Mouse (Mus musculus) induced T-regulatory cell, adult 2 months (primary cell): ENCODE results near the gene Rbpjl.

Experiments
- DNase-seq: peaks from one replicate; pipeline ENCODE4 v3.0.0-alpha.2; 2012; ENCODE audit warnings: low read depth

The Rbpjl gene

DNA sequence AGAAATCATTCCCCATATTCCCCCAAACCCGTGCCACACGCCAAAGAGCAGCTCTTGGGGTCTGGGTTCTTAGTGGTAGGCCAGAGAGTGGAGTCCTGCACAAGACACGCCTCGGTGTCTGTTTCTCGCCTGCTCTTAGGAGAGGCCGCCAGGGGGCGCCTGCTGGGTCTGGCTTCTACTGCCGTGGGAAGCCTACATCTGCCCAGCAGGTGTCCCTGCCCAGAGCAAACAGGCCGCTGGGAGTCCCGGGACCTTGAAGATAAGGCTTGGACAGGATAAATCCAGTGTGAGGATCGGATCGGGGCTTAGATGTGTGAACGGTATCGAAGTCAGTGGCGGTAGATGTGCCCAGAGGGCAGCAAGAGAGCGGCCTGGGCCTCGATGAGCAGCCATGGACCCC, at the start of gene Rbpjl:
Rbpjl (plus strand) TSS at position 236 of the 400 bp plus-strand sequence.
- DNase-seq = peak; percentile 79

DNA sequence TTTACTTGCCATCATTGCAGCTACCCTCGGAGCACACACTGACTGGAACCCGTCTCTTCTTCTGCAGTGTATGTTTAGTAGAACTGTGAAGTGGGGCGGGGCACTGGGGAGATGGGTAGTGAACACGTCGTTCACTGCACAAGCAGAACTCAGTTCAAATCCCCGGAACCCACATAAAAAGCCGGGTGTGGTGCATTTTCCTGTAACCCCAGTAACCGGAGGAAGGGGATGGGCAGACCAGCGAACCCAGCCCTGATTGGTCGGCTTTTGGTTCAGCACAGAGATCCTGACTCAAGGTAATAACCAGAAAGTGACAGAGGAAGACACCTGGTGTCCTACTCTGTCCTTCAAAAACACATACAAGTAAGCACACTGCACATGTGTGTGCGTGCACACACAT, 49.6 kb upstream of the Rbpjl start:
- DNase-seq = no peak

DNA sequence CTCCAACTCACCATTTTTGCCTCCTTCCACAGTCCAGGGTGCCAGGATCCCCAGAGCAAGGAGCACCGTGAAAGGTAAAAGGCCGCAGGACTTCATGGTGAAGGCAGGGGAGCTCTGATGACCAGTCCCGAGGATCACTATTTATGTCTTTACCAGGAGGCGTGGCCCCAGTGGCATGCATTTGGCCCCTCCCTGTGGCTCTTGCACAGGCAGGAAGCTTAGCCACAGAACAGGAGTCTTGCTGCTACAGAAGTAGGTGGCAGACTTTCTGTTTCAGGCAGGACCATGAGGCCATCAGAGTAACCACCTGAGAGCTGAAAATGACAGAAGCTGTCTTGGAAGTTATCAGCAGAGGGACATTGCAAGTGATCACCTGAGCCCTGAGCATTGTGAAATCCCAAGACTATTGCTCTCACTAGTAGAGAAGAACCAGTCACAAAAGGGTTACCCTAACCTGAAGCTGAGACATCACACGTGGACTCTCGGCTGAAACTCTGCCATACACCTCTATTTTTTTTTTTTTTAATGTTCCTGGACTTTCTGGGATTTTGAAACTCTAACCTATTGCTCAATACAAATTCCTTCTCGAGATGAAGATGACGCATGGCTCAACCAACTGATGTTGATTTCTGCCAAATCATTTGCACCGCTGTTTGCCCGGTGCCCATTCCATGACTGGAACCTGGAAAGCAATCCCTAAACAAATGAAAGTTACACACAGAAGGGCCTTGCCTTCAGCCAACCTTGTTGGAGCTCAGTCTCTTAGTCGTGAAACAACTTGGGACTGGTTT, 46.6 kb upstream of the Rbpjl start:
- peak; percentile 47 for DNase-seq

DNA sequence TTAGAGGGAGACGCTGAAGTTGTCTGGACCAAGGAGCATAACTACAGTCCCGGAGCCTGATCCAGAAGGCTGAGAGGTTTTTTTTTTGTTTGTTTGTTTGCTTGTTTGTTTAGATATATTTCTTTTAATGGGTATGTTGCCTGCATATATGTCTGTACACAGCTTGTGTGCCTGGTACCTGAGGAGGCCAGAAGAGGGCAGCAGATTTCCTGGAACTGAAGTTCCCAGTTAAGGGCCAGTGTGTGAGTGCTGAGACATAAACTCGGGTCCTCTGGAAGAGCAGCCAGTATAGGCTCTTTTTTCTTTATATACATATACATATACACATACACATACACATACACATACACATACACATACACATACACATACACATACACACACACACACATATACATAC, 44.6 kb upstream of the Rbpjl start:
- DNase-seq = no peak

DNA sequence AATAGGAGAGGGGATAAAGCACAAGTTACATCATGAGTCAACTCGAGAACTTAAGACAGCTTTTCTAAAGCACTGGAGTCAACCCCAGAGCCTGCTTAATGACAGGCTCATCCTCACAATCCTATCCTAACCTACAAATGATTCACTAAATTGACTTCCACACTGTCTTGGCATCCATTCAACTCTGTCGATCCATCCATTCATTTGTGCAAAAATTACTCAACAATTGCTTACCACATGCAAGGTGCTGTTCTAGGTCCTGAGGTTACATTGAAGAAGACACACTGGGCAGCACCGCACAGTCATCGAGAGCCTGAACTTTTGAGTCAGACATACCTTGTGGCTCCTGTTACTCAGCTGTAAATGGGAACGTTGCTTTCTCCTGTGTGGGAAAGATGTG, 43.9 kb upstream of the Rbpjl start:
- no peak for DNase-seq

DNA sequence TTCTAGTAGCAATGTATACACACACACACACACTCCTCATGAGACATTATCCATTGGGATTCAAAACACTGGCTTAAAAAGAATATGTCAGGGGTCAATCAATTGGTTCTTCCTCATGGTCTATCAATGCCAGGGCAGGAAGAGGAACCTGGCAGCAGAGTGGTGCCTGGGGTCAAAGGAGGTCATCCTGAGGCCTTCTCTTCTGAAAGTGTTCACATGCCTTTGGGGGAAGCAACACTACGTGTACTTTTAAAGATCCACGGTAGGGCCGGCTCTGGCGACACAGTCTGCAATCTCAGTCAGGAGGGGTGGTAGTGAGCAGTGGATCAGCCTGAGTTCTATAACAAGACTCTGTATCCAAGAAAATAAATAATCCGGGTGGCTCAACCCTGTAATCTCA, 43.3 kb upstream of the Rbpjl start:
- no peak for DNase-seq

DNA sequence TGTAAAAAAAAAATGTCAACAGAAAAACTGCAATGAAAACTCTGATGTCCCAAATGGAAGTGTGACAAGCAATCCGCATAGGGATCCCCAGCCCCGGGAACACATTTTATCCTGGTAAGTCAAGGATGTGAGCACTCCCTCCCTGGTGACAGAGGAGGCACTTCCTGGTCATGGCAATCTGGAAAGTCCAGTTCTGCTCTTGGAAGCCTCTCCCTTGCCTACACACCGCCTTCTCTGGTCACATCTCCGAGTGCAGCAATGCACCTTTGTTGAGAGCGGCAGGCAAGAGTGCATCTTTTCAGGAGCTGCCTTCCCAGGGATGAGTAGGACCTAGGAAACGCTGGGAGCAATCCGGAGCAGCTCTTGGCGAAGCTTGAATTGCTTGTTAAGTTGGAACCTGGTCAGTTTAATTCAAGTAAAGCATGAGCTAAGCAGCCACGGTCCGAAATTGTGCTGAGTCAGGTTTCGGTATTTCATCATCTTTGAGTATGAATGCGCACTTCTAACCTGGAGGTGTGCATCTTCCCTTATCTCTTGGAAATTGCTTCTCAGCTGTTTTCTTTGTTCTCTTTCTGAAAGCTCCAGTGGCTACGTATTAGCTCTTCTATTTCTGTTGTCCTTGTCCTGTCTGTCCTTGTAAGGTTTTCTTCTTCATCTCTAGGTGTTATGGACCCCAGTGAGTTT, 41.8 kb upstream of the Rbpjl start:
- DNase-seq = no peak

DNA sequence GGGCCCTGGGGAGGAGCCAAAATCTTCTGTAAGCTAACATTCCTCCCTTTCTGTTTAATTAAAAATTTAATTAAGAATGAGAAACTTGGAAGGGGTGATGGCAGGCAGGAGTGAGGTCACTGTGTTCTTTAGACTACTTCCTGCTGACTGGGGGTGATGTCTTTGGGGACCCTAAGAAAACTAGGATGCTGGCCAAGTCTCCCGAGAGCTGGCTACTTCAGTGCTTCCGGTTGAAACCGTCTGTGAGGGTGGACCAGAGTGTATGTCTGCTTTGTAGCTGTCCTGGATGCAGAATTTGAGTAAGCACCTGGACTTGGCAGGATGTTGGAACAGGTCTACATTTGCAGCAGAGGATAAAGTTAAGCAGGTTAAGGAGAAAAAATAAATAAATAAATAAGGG, 36.0 kb upstream of the Rbpjl start:
- DNase-seq = no peak

DNA sequence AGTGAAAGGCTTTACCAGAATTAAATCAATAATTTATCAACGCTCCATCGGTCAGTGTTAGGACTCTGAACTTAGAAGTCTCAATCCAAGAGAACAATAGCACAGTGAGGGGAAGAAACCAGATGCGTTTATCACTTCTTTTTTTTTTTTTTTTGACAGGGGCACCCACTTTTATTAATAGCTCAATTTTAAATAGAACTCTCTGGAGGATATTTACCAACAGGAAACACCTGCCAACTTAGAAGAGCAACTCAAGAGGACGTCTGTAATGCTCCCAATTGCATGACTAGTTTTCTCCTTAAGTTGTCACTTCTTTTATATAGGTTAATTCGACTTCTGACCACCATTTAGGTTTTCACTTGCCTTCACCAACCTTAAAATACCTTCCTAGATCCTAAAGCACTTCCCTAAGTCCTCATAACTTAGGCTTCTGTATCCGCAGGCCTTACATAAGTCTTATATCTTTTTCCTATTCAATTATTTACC, 34.3 kb upstream of the Rbpjl start:
- DNase-seq = no peak

DNA sequence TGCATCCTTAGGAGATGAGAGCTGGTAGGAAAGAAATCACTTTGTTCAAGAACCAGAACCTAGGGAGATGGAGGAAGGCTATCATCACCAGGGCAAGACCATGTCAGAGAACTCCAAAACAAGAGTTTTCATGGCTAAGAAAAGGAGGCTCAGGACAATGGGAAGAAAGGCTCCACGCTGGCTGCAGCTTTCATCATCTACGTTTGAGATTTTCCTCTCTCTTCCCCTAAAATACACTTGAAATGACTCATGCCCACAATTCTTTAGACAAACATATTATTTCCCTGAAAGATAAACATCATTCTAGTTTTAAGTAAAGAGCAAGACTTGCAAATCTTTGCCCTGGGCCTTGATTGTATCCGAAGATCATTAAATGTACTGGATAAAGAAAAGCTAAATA, 31.6 kb upstream of the Rbpjl start:
- DNase-seq = no peak

DNA sequence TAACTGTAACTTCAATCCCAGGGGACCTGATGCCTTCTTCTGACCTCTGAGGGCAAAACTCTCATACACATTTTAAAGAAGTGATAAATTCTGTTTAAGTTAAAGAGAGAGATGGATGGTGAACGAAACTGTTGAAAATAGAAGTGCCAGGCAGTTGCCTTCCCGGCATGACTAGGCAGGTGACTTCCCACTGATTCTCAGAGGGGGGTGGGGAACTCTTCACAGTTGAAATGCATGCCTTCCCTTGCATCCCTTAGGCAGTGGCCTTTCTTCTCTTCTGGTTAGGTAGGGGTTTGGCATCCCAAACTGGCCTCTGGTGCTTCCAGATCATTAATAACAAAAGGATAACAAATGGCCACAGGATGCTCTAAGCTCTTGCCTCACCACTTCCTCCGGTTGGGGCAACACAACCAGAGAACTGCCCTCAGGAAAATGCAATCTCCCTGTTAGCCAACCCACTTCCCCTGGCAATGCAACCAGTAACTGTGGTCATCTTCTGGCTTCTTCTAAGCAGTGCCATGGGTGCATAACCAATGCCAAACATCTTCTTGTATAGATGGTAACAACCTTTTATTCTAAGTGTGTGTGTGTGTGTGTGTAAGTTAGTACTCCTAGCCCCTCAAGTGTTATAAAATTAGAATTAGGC, 30.4 kb upstream of the Rbpjl start:
- DNase-seq = no peak

DNA sequence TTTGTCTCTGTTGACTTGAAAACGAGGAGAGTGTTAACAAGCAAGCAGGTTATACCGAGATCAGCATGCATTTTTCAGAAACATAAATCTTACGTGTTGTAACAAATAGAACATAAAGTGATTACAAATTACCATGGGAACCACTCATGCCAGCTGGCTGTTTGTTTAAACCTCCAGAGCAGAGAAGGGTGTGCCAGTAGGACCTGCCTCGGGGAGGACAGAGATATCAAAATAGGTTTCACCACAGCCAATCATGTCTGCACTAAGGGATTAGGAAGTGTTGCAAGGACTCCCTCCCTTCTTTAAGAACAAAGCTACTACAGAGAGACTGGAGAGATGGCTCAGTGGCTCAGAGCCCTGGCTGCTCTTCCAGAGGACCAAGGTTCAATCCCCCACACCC, 29.8 kb upstream of the Rbpjl start:
- no peak for DNase-seq

DNA sequence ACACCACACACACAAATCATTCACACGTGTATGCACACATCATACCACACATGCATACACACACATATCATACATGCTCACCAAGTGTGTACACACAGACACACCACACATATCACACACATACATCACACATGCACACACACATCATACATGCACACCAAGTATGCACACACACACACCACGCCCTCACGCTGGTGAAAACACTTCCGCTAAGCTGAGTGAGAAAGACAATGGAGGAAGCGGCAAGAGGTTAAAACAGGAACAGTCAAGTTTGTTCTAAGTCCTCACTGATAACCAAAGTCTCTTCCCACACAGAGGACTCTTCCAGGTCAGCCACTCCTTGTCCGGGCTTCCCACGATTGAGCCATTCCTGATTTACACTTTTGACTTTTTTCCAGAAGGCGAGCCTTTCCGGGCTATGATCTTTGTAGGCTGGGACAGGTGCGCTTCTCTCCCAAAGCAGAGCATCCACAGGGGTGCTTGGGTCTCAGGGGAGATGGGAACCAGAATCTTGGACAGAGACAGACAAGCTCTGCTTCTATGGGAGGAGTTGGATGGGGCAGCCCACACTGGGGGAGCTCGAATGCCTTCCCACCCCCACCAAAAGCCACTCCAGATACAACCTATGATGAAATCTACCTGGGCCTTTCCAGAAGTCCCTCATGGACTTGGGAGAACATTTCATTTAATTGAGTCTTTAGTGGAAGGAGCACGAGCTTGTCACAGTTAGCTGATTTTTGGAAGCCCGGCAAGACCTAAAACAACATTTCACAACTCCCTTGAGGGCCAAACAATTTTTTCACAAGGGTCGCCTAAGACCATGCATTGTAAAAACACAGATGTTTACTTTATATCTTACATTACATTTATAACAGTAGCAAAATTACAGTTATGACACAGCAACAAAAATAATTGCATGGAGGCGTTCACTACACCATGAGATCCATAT, 25.2 kb upstream of the Rbpjl start:
- DNase-seq = no peak

DNA sequence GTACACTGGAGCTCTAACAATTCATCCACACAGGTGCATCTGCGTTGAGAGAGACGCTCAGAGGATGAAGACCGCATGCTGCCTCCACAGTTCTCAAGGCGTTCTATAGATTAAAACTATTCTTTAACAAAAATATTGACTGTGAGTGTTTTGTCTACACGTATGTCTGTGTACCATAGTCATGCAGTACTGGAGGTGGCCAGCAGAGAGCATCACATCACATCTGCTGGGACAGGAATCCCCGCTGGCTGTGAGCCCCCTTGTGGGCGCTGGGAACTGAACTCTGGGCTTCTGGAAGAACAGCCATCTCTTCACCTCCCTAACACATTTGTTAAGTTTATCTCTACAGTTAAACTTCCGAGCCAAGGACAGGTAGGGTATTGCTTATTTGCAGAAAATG, 21.2 kb upstream of the Rbpjl start:
- peak; percentile 52 for DNase-seq

DNA sequence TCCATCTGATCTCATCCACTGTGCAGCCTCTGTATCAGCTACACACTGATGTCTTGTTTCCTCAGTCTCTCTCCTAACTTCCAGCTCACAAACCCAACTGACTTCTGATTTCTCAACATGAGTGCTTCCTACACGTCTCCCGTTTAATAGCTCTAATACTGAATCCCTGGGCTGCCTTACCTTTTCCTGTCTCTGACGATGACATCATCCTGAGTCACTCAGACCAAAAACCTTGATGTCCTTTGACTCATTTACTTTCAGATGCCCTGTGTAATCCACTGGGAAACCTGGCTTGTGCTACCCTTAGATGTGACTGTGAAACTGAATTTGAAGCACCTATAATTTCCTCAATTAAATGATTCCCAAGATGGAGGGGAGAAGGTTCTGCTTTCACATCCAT, 20.0 kb upstream of the Rbpjl start:
- DNase-seq = no peak

DNA sequence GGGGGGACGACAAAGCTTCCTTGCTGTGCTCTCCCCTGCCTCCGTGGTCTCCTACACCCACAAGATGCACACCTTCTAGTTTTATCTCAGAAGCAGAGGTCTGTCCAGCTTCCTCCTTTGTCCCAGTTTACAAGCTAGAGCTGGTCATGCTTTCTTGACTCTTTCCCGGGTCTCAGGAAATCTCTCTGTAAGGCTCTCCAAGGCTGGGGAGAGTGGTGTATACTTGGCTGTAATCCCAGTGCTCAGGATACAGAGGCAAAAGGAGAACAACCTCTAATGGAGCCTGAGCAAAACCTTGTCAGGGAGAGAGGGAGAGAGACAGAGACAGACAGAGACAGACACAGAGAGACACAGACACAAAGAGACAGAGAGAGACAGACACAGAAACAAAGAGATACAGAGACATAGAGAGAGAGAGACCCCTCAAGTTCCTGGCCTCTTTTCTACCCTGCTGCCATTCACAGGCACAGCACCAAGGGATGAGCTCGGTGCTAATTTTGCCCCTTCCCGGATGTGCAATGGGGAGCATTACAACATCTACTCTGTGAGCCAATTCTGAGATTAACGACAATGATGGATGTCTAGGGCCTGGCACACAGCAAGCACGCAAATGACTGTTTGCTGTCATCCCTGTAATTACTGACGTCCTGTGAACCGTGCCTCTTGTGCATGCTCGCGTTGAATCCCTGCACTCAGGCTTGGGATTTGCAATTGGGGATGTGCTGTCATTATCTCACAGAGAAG, 19.1 kb upstream of the Rbpjl start:
- no peak for DNase-seq

DNA sequence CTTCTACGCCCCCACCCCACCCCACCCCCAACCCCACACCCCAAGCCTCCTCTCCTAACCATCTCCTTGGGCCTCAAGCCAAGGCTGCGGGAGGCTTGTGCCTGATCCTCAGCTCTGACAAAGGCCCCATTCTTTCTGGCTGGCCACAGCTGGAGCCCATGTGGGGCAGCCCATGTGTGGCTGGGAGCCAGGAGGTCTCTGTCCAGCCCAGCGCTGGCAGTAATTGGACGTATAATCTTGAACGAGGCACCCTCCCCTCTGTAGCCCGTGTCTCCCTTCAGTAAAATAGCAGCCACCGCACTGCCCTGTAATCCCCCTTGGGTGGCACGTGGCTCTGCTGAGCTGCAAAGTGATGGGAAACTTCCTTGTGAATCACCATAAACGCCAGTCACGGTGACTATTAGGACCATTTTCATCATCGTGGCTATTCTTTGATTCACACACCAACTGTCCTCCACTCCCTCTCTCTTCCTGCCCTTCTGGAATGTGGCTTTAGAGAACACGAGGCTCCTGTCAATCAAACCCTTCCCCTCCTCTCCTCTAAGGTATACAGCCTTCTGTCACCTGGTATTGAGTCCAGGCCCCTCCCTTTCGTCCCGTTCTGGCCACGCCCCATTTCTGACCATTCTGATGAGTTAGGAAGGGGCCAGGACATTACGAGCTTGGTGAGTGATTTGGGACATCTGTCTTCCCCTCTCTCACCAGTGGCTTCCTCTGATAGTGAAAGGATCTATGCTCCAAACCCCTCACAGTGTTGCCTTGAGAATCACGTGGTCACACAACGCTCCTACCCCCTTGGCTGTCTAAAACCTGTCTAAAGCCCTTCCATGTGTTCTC, 16.8 kb upstream of the Rbpjl start:
- DNase-seq = no peak

DNA sequence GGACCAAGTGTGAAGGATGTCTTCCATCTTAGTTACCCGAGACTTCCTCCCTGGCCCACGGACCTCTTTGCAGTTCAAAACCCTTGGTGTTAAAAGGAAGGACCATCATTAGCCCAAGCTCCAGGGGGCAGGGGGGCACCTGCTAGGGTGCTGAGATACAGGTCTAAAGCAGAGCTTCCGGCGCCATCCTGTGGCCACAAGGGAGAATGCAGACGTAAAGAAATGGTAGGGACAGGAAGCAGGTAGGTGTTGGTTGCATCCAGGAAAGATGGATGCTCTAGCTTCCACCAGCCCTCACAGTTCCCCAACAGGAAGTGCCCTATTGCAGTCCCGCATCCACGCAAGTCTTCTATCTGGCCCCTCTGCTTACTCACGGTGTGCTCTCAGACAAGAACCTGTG, 16.0 kb upstream of the Rbpjl start:
- DNase-seq = peak; percentile 66

DNA sequence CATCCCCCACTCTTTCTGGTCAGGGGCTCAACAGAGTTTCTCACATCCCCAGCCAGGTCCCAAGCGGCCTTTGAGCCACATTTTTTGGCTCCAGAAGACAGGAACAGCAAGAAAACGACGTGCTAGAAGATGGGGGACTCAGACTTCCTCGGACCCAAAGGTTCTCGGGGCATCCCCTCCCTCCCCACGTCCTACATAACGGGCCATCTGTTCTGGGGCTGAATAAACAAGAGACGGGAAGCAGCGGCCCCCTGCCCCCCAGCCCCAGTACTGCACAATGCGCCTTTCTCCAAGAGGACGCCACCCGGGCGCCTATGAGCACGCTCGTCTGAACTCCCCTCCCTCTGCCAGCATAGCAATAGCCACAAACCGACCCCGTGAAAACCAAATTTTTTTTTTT, 13.9 kb upstream of the Rbpjl start, which contains the start of gene Slpi:
Slpi (minus strand) TSS at position 76 of the 400 bp plus-strand sequence.
- peak; percentile 33 for DNase-seq

DNA sequence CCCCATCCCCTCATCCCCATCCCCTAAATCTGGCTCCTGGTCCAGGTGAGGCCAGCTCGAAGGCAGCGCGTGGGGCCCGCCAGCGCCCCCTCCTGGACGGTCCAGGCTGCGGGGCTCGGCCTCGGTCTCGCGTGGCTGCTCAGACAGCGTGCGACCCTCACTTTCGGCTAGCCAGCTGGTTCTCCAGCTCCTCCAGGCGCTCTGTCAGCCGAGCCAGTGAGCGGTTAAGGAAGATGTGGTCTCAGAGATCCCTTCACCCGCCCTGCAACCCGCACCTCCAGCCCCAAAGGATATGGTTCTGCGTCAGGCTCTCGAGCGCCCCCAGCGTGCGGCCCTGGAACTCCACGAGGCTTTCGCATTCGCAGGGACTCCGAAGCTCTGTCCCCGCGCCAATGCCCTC, 13.4 kb upstream of the Rbpjl start:
- peak; percentile 83 for DNase-seq
